Mouse (Mus musculus) myocyte (in vitro differentiated cells): ENCODE results near the gene Itga11. TPM values are rescaled to one million over a fixed set of nuclear protein-coding genes. Genes with fewer than 3 reads are reported as not detected.
A peak's percentile ranks its signal among the peaks of the same experiment; 100 is the strongest.

Experiments
- H3K27me3 ChIP-seq: one replicate; pipeline ENCODE4 v1.6.1; 2011; ENCODE audit not compliant: control insufficient read depth, insufficient read depth, insufficient read length
- H3K36me3 ChIP-seq: one replicate; pipeline ENCODE4 v1.6.1; 2011; ENCODE audit not compliant: control insufficient read depth, insufficient read depth
- H3K4me2 ChIP-seq: one replicate; pipeline ENCODE4 v1.6.1; 2011; ENCODE audit warnings: low read depth, control low read depth
- H3K4me3 ChIP-seq: one replicate; pipeline ENCODE4 v1.5.1; 2011; ENCODE audit warnings: mild to moderate bottlenecking, control low read depth, moderate library complexity
- H3K79me2 ChIP-seq: one replicate; pipeline ENCODE4 v1.6.1; 2011; ENCODE audit not compliant: control insufficient read depth, insufficient read depth
- H3ac ChIP-seq: one replicate; pipeline ENCODE4 v1.6.1; 2011; ENCODE audit not compliant: control insufficient read depth, insufficient read length
- CEBPB ChIP-seq: IDR thresholded peaks from 2 replicates; pipeline ENCODE4 v1.6.1; 2011; ENCODE audit warnings: mild to moderate bottlenecking, moderate library complexity; ENCODE audit not compliant: poor library complexity, insufficient read depth, severe bottlenecking
- E2F4 ChIP-seq: IDR thresholded peaks from one replicate; pipeline ENCODE4 v1.6.1; 2011; ENCODE audit warnings: mild to moderate bottlenecking, control low read depth, moderate library complexity; ENCODE audit not compliant: insufficient read depth
- MAX ChIP-seq: IDR thresholded peaks from one replicate; pipeline ENCODE4 v1.6.1; 2011; ENCODE audit warnings: low read depth, mild to moderate bottlenecking, control low read depth
- MYOD1 ChIP-seq, 3 experiments: IDR thresholded peaks; one replicate each; pipeline ENCODE4 v1.6.1; 2011; ENCODE audit warnings: control low read depth in 2 of 3, low read depth in 2 of 3, mild to moderate bottlenecking in 2 of 3, moderate library complexity in 1 of 3; ENCODE audit not compliant: insufficient read length in 2 of 3, control insufficient read depth in 1 of 3
- MYOG ChIP-seq, 3 experiments: IDR thresholded peaks; one replicate each; pipeline ENCODE4 v1.6.1; 2011; ENCODE audit warnings: control low read depth in 2 of 3, low read depth in 2 of 3, mild to moderate bottlenecking in 2 of 3; ENCODE audit not compliant: insufficient read length in 2 of 3, control insufficient read depth in 1 of 3, insufficient read depth in 1 of 3
- POLR2A ChIP-seq: IDR thresholded peaks from one replicate; pipeline ENCODE4 v1.6.1; 2011; ENCODE audit warnings: low read depth, mild to moderate bottlenecking, control low read depth, moderate library complexity; ENCODE audit not compliant: insufficient read length
- POLR2AphosphoS2 ChIP-seq: IDR thresholded peaks from one replicate; pipeline ENCODE4 v1.6.1; 2011; ENCODE audit warnings: low read depth, control low read depth; ENCODE audit not compliant: insufficient read length
- REST ChIP-seq: IDR thresholded peaks from one replicate; pipeline ENCODE4 v1.6.1; 2011; ENCODE audit warnings: mild to moderate bottlenecking, control low read depth, moderate library complexity; ENCODE audit not compliant: insufficient read depth, insufficient read length
- SRF ChIP-seq: IDR thresholded peaks from one replicate; pipeline ENCODE4 v1.6.1; 2011; ENCODE audit warnings: low read depth; ENCODE audit not compliant: control insufficient read depth, insufficient read length
- TCF12 ChIP-seq: IDR thresholded peaks from one replicate; pipeline ENCODE4 v1.6.1; 2011; ENCODE audit warnings: mild to moderate bottlenecking, control low read depth; ENCODE audit not compliant: poor library complexity, insufficient read depth, severe bottlenecking
- TCF3 ChIP-seq: IDR thresholded peaks from one replicate; pipeline ENCODE4 v1.6.1; 2011; ENCODE audit warnings: low read depth, control low read depth; ENCODE audit not compliant: insufficient read length
- USF1 ChIP-seq: IDR thresholded peaks from one replicate; pipeline ENCODE4 v1.6.1; 2011; ENCODE audit warnings: low read depth, mild to moderate bottlenecking, control low read depth, moderate library complexity
- polyA plus RNA-seq: library from polyadenylated mRNA; unstranded; fragments of >200 nt; fragmentation: generic; extraction: Trizol; gene quantifications from one replicate; pipeline ENCODE4 v1.2.1, GENCODE M21; 2012; ENCODE audit warnings: missing spikeins

The Itga11 gene
- polyA plus RNA-seq, 1 experiment = 0.54 TPM

DNA sequence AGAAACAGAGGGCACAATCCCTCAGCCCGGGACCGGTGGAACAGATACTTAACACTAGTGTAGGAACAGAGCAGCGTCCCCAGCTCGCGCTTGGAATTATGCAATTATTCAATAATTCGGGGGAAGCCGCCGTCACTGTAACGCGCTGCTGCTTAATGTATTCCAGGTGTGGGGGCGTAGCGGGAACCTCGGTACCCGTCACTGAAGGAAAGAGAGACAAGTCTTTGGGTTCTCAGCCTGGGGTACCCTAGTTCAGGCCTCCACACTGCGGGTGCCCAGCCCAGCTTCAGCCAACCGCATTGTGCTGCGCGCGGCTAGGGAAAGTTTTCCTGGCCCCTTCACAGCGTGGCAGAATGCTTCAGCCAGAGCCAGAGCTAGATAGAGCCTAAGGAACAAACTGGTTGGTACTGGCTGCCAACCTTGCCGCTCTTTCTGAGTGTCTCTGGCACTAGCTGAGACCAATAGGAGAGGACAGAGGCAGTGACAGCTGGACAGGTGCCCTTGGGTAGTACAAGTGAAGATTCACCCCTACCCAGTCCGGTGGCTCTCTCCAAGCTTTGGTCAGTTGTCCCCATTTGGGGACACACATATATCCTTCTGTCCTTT, 1.0 kb downstream of the Itga11 start:
- Histone ChIP-seq H3K27me3 (peaks cover 17% of the 10 kb centered on the region), H3K4me3 (peak overlapping the region; percentile 16), H3K36me3 (no peaks in the 10 kb centered on the region), H3K79me2 (no peaks in the 10 kb centered on the region), H3ac (peak overlapping the region; percentile 36), H3K4me2 (peak overlapping the region; percentile 77)
- no peak for TF ChIP-seq USF1
- TF ChIP-seq E2F4 = no peak
- no peak for TF ChIP-seq REST

DNA sequence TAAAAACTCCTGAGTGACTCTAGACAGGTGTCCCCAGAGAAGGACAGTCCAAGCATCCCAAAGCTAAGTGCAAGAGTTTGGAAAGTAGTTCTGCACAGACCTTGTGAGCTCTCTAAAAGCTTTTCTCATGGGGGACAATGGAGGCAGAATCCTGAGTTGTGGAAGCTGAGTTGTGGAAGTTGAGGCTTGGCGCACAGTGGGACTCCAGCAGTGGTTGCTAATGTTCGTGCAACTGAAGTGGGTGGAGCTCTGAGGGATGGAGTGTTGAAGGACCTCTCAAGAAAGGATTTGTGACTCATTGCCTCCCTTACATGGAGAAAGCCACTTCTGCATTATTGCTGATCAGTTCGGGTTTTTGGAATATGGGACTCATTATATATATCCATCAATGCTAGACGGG, 1.8 kb downstream of the Itga11 start:
- TF ChIP-seq E2F4 = no peak
- no peak for TF ChIP-seq MYOG (IDR thresholded peaks at IDR 0.05; ENCODE audit: control insufficient read depth in 1 of 3, insufficient read depth in 1 of 3, insufficient read length in 2 of 3, low read depth in 2 of 3)
- TF ChIP-seq POLR2A = no peak
- H3ac ChIP-seq = no peak overlapping the region
- no peak overlapping the region for H3K4me3 ChIP-seq
- no peaks in the 10 kb centered on the region for H3K36me3 ChIP-seq
- peaks cover 17% of the 10 kb centered on the region for H3K27me3 ChIP-seq
- no peak overlapping the region for H3K4me2 ChIP-seq
- H3K79me2 ChIP-seq = no peaks in the 10 kb centered on the region

DNA sequence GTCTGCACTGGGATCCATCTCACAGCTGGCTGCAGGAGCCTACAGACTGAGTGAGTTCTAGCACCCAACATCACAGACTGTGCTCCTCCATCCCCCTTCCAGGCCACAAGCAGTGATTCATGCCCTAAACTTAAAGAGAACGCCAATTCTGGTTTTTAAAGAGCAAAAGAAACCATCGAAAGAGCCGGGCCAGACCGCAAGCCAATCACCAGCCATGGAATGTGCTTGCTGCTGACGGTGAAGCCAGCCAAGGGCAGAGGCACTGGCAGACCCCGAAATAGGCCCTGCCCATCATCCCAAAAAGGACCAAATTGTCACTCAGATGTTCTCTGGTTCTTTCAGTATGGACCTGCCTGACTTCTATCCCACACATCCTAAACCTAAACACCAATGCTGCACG, 6.7 kb downstream of the Itga11 start:
- no peaks in the 10 kb centered on the region for H3K36me3 ChIP-seq
- peaks cover 10% of the 10 kb centered on the region for H3K27me3 ChIP-seq
- H3ac ChIP-seq = no peak overlapping the region
- H3K4me2 ChIP-seq = no peak overlapping the region
- TF ChIP-seq CEBPB (no peak), MYOD1 (IDR thresholded peaks at IDR 0.05; ENCODE audit: control insufficient read depth in 1 of 3, insufficient read length in 2 of 3, low read depth in 2 of 3) (no peak), SRF (no peak), REST (no peak), E2F4 (no peak), POLR2A (no peak), TCF3 (no peak), MYOG (IDR thresholded peaks at IDR 0.05; ENCODE audit: control insufficient read depth in 1 of 3, insufficient read depth in 1 of 3, insufficient read length in 2 of 3, low read depth in 2 of 3) (no peak), POLR2AphosphoS2 (no peak)
- H3K4me3 ChIP-seq = no peak overlapping the region
- no peaks in the 10 kb centered on the region for H3K79me2 ChIP-seq

DNA sequence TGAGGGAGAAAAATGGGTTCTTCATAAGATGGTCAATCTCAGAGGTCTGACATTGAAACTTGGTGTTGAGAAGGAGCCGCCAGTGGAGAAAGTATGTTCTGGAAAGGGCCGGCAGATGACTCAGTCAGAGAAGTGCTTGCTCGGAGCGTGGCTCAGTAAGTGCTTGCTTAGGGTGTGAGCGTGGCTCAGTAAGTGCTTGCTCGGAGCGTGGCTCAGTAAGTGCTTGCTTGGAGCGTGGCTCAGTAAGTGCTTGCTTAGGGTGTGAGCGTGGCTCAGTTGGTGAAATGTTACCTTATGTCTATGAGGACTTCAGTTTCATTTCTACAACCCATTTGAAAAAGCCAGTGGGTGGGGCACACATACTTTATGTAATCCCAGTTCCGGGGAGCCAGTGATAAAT, 12.1 kb downstream of the Itga11 start:
- peaks cover 10% of the 10 kb centered on the region for H3K27me3 ChIP-seq
- H3K4me2 ChIP-seq = no peak overlapping the region
- H3K79me2 ChIP-seq = no peaks in the 10 kb centered on the region
- H3ac ChIP-seq = no peak overlapping the region
- H3K4me3 ChIP-seq = no peak overlapping the region
- TF ChIP-seq SRF = no peak
- no peak for TF ChIP-seq CEBPB
- no peak for TF ChIP-seq E2F4
- no peak for TF ChIP-seq MYOD1 (IDR thresholded peaks at IDR 0.05; ENCODE audit: control insufficient read depth in 1 of 3, insufficient read length in 2 of 3, low read depth in 2 of 3)
- no peak for TF ChIP-seq MYOG (IDR thresholded peaks at IDR 0.05; ENCODE audit: control insufficient read depth in 1 of 3, insufficient read depth in 1 of 3, insufficient read length in 2 of 3, low read depth in 2 of 3)
- TF ChIP-seq TCF12 = no peak
- TF ChIP-seq TCF3 = no peak
- TF ChIP-seq USF1 = no peak
- no peak for TF ChIP-seq POLR2A
- no peak for TF ChIP-seq MAX
- no peak for TF ChIP-seq POLR2AphosphoS2
- no peak for TF ChIP-seq REST
- H3K36me3 ChIP-seq = no peaks in the 10 kb centered on the region

DNA sequence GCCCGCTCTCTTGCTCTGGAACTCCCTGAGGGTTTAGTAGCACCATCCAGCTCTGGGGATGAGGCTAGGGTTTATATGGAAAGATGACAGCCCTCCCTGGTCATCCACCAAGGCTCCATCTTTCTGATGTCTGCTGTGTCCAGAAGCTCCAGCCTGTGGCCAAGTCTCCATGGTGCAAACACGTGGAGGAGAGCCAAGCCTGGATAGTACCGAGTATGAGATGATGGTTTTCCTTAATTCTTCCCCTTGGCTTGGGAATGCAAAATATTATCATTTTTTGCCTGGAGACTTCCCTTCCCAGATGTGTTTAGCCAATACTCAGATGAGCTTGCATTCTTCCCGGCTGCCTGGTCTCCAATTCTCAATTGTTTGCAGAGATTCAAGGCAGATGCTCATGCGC, 16.4 kb downstream of the Itga11 start:
- no peak for TF ChIP-seq MYOD1 (IDR thresholded peaks at IDR 0.05; ENCODE audit: control insufficient read depth in 1 of 3, insufficient read length in 2 of 3, low read depth in 2 of 3)
- TF ChIP-seq CEBPB = no peak
- no peak for TF ChIP-seq USF1
- no peak for TF ChIP-seq REST
- TF ChIP-seq TCF3 = no peak
- no peak for TF ChIP-seq MAX
- Histone ChIP-seq H3K4me3 (no peak overlapping the region), H3K36me3 (no peaks in the 10 kb centered on the region), H3K27me3 (no peaks in the 10 kb centered on the region), H3K4me2 (no peak overlapping the region), H3ac (no peak overlapping the region), H3K79me2 (no peaks in the 10 kb centered on the region)
